Mouse (Mus musculus) MEL (cell line): ENCODE data around the gene Srpk3. TPM values are rescaled to one million over a fixed set of nuclear protein-coding genes. Genes with fewer than 3 reads are reported as not detected.

Source experiments
- DNase-seq: peaks from one replicate; pipeline ENCODE4 v3.0.0; 2011; ENCODE audit warnings: low read depth, low spot score
- H3K27ac ChIP-seq: 2 replicates; pipeline ENCODE4 v1.5.1; 2012; ENCODE audit warnings: low read depth, mild to moderate bottlenecking, control low read depth, low read length, moderate library complexity; ENCODE audit not compliant: control insufficient read depth
- H3K27me3 ChIP-seq, 2 experiments: fragments of 150-350 bp in 1 of 2; sonication (generic) in 1 of 2; 2 replicates each; pipeline ENCODE4 v1.6.1; 2012; ENCODE audit warnings: low read length in 2 of 2, mild to moderate bottlenecking in 2 of 2, improper control_type of control experiment in 1 of 2, moderate library complexity in 1 of 2; ENCODE audit not compliant: insufficient read depth in 2 of 2, control insufficient read depth in 1 of 2
- H3K36me3 ChIP-seq, 2 experiments: 2 replicates each; pipeline ENCODE4 v1.6.1; 2012 to 2014; ENCODE audit warnings: low read length in 2 of 2, improper control_type of control experiment in 1 of 2, inconsistent platforms in 1 of 2, mild to moderate bottlenecking in 1 of 2; ENCODE audit not compliant: insufficient read depth in 2 of 2, control insufficient read depth in 1 of 2
- H3K4me1 ChIP-seq, 2 experiments: fragments of 150-350 bp in 1 of 2; sonication (generic) in 1 of 2; 2 replicates each; pipeline ENCODE4 v1.6.1; 2012; ENCODE audit warnings: low read length in 2 of 2, improper control_type of control experiment in 1 of 2, mild to moderate bottlenecking in 1 of 2; ENCODE audit not compliant: insufficient read depth in 2 of 2, control insufficient read depth in 1 of 2
- H3K4me3 ChIP-seq, 2 experiments: fragments of 150-350 bp in 1 of 2; sonication (generic) in 1 of 2; 2 replicates each; pipeline ENCODE4 v1.5.1; 2012; ENCODE audit warnings: low read depth in 2 of 2, low read length in 2 of 2, mild to moderate bottlenecking in 2 of 2, moderate library complexity in 2 of 2, control low read depth in 1 of 2, improper control_type of control experiment in 1 of 2; ENCODE audit not compliant: control insufficient read depth in 1 of 2, insufficient read depth in 1 of 2
- H3K79me2 ChIP-seq: 2 replicates; pipeline ENCODE4 v1.6.1; 2012; ENCODE audit warnings: mild to moderate bottlenecking, low read length, moderate library complexity; ENCODE audit not compliant: control insufficient read depth, poor library complexity, insufficient read depth
- H3K9ac ChIP-seq: 2 replicates; pipeline ENCODE4 v1.6.1; 2012; ENCODE audit warnings: low read depth, mild to moderate bottlenecking, control low read depth, low read length, moderate library complexity; ENCODE audit not compliant: control insufficient read depth, poor library complexity, severe bottlenecking
- H3K9me3 ChIP-seq: fragments of 150-350 bp; sonication (generic); replicated peaks from 2 replicates; pipeline ENCODE4 v1.6.1; 2012; ENCODE audit warnings: mild to moderate bottlenecking, low read length, improper control_type of control experiment, moderate library complexity; ENCODE audit not compliant: insufficient read depth
- BHLHE40 ChIP-seq: IDR thresholded peaks from 2 replicates; pipeline ENCODE4 v1.6.1; 2012; ENCODE audit warnings: low read depth, mild to moderate bottlenecking, inconsistent platforms, low read length, improper control_type of control experiment, borderline replicate concordance
- E2F4 ChIP-seq: IDR thresholded peaks from 2 replicates; pipeline ENCODE4 v1.6.1; 2011; ENCODE audit warnings: low read depth, low read length, improper control_type of control experiment, borderline replicate concordance
- ELF1 ChIP-seq: IDR thresholded peaks from 2 replicates; pipeline ENCODE4 v1.6.1; 2014; ENCODE audit warnings: low read depth, mild to moderate bottlenecking, inconsistent platforms, low read length, improper control_type of control experiment, moderate library complexity
- EP300 ChIP-seq, 2 experiments: IDR thresholded peaks; 2 replicates each; pipeline ENCODE4 v1.6.1; 2011; ENCODE audit warnings: improper control_type of control experiment in 2 of 2, low read length in 2 of 2, low read depth in 1 of 2, mild to moderate bottlenecking in 1 of 2
- ETS1 ChIP-seq: IDR thresholded peaks from 2 replicates; pipeline ENCODE4 v1.6.1; 2012; ENCODE audit warnings: low read depth, mild to moderate bottlenecking, inconsistent platforms, low read length, improper control_type of control experiment, moderate library complexity
- GABPA ChIP-seq: IDR thresholded peaks from 2 replicates; pipeline ENCODE4 v1.6.1; 2012; ENCODE audit warnings: low read depth, mild to moderate bottlenecking, inconsistent platforms, low read length, improper control_type of control experiment, moderate library complexity
- GATA1 ChIP-seq: IDR thresholded peaks from 2 replicates; pipeline ENCODE4 v1.6.1; 2011; ENCODE audit warnings: low read depth, low read length, improper control_type of control experiment
- JUND ChIP-seq: IDR thresholded peaks from 2 replicates; pipeline ENCODE4 v1.6.1; 2011; ENCODE audit warnings: low read depth, mild to moderate bottlenecking, improper control_type of control experiment, low read length
- MAX ChIP-seq: IDR thresholded peaks from 2 replicates; pipeline ENCODE4 v1.6.1; 2011; ENCODE audit warnings: low read length, improper control_type of control experiment
- MAZ ChIP-seq: IDR thresholded peaks from 2 replicates; pipeline ENCODE4 v1.6.1; 2012; ENCODE audit warnings: low read depth, mild to moderate bottlenecking, inconsistent platforms, low read length, improper control_type of control experiment
- MEF2A ChIP-seq: IDR thresholded peaks from 2 replicates; pipeline ENCODE4 v1.6.1; 2014; ENCODE audit warnings: low read depth, mild to moderate bottlenecking, inconsistent platforms, low read length, improper control_type of control experiment; ENCODE audit not compliant: poor library complexity, insufficient replicate concordance, severe bottlenecking; ENCODE audit errors: extremely low read depth
- MXI1 ChIP-seq: IDR thresholded peaks from 2 replicates; pipeline ENCODE4 v1.6.1; 2011; ENCODE audit warnings: mild to moderate bottlenecking, low read depth, low read length, improper control_type of control experiment
- MYB ChIP-seq: IDR thresholded peaks from 2 replicates; pipeline ENCODE4 v1.6.1; 2011; ENCODE audit warnings: mild to moderate bottlenecking, low read depth, low read length, improper control_type of control experiment
- MYC ChIP-seq: IDR thresholded peaks from 2 replicates; pipeline ENCODE4 v1.6.1; 2011; ENCODE audit warnings: low read depth, mild to moderate bottlenecking, low read length, improper control_type of control experiment, moderate library complexity
- NELFE ChIP-seq: IDR thresholded peaks from 2 replicates; pipeline ENCODE4 v1.6.1; 2011; ENCODE audit warnings: low read depth, low read length, improper control_type of control experiment
- NRF1 ChIP-seq: IDR thresholded peaks from 2 replicates; pipeline ENCODE4 v1.6.1; 2014; ENCODE audit warnings: low read depth, mild to moderate bottlenecking, inconsistent platforms, low read length, improper control_type of control experiment, moderate library complexity; ENCODE audit not compliant: poor library complexity, insufficient read depth, severe bottlenecking
- POLR2A ChIP-seq, 2 experiments: IDR thresholded peaks; 2 replicates each; pipeline ENCODE4 v1.6.1; 2011 to 2012; ENCODE audit warnings: low read length in 2 of 2, mild to moderate bottlenecking in 2 of 2, control low read depth in 1 of 2, improper control_type of control experiment in 1 of 2, low read depth in 1 of 2, moderate library complexity in 1 of 2; ENCODE audit not compliant: control insufficient read depth in 1 of 2, insufficient read depth in 1 of 2, poor library complexity in 1 of 2
- POLR2AphosphoS5 ChIP-seq: IDR thresholded peaks from 2 replicates; pipeline ENCODE4 v1.6.1; 2012; ENCODE audit warnings: low read depth, borderline replicate concordance, mild to moderate bottlenecking, inconsistent platforms, low read length, moderate library complexity, mixed read lengths
- RAD21 ChIP-seq: IDR thresholded peaks from 2 replicates; pipeline ENCODE4 v1.6.1; 2011; ENCODE audit warnings: mild to moderate bottlenecking, low read depth, low read length, improper control_type of control experiment
- RCOR1 ChIP-seq: IDR thresholded peaks from 2 replicates; pipeline ENCODE4 v1.6.1; 2012; ENCODE audit warnings: low read depth, mild to moderate bottlenecking, inconsistent platforms, low read length, improper control_type of control experiment
- SIN3A ChIP-seq: IDR thresholded peaks from 2 replicates; pipeline ENCODE4 v1.6.1; 2012; ENCODE audit warnings: low read length, improper control_type of control experiment, inconsistent platforms
- SMC3 ChIP-seq: IDR thresholded peaks from 2 replicates; pipeline ENCODE4 v1.6.1; 2011; ENCODE audit warnings: low read depth, low read length, improper control_type of control experiment
- TAL1 ChIP-seq: IDR thresholded peaks from 2 replicates; pipeline ENCODE4 v1.6.1; 2012; ENCODE audit warnings: mild to moderate bottlenecking, inconsistent platforms, low read length, moderate library complexity, mixed read lengths
- TCF12 ChIP-seq: IDR thresholded peaks from 2 replicates; pipeline ENCODE4 v1.6.1; 2014; ENCODE audit warnings: low read depth, mild to moderate bottlenecking, inconsistent platforms, low read length, improper control_type of control experiment, moderate library complexity
- USF1 ChIP-seq: IDR thresholded peaks from 2 replicates; pipeline ENCODE4 v1.6.1; 2014; ENCODE audit warnings: low read depth, mild to moderate bottlenecking, inconsistent platforms, low read length, improper control_type of control experiment, moderate library complexity
- ZC3H11A ChIP-seq: IDR thresholded peaks from 2 replicates; pipeline ENCODE4 v1.6.1; 2012; ENCODE audit warnings: low read depth, mild to moderate bottlenecking, inconsistent platforms, low read length, improper control_type of control experiment
- ZKSCAN1 ChIP-seq: IDR thresholded peaks from 2 replicates; pipeline ENCODE4 v1.6.1; 2012; ENCODE audit warnings: low read depth, mild to moderate bottlenecking, inconsistent platforms, low read length, improper control_type of control experiment, moderate library complexity
- ZMIZ1 ChIP-seq: IDR thresholded peaks from 2 replicates; pipeline ENCODE4 v1.6.1; 2012; ENCODE audit warnings: low read depth, mild to moderate bottlenecking, inconsistent platforms, low read length, improper control_type of control experiment, moderate library complexity
- ZNF384 ChIP-seq: IDR thresholded peaks from 2 replicates; pipeline ENCODE4 v1.6.1; 2012; ENCODE audit warnings: low read depth, mild to moderate bottlenecking, inconsistent platforms, low read length, improper control_type of control experiment
- polyA plus RNA-seq, 2 experiments: library from polyadenylated mRNA; stranded (reverse) in 1 of 2; unstranded in 1 of 2; fragments of >175 nt in 1 of 2; fragments of >200 nt in 1 of 2; gene quantifications; 2 replicates each; pipeline versions ENCODE4 v1.2.1 to v1.2.4; 2012; ENCODE audit warnings: low replicate concordance in 2 of 2, low read depth in 1 of 2; ENCODE audit not compliant: insufficient read length in 2 of 2, insufficient read depth in 1 of 2, missing spikeins in 1 of 2
- total RNA-seq: library from RNA; depleted of rRNA; stranded (reverse); fragments of 300-350 nt; gene quantifications from 2 replicates; pipeline ENCODE4 v1.2.3, GENCODE M21; 2012

Gene Srpk3
- total and polyA plus RNA-seq, 3 experiments = 0.17 to 0.31 TPM; not detected in 1

GRCm38 (mm10) chrX:73815072-73815471, 40.9 kb downstream of the Srpk3 start:
- H3K36me3 ChIP-seq = peaks cover 0 to 11% of the 10 kb centered on the region in 2 experiments; a peak in 2 of 4 replicates
- H3K9ac ChIP-seq = no peak overlapping the region
- TF ChIP-seq ELF1 = no peak
- no peak for TF ChIP-seq POLR2A (IDR thresholded peaks at IDR 0.05; ENCODE audit: control insufficient read depth in 1 of 2, insufficient read depth in 1 of 2, low read depth in 1 of 2, low read length in 2 of 2, poor library complexity in 1 of 2)
- no peak for TF ChIP-seq E2F4
- TF ChIP-seq ZC3H11A = no peak
- no peak for TF ChIP-seq MYB
- TF ChIP-seq JUND = no peak
- TF ChIP-seq MAZ = no peak
- no peak for TF ChIP-seq SIN3A
- TF ChIP-seq ZKSCAN1 = no peak
- TF ChIP-seq NRF1 = no peak
- TF ChIP-seq MEF2A = no peak
- TF ChIP-seq ETS1 = no peak
- no peak for TF ChIP-seq POLR2AphosphoS5
- no peak for TF ChIP-seq RAD21
- H3K4me3 ChIP-seq = no peak overlapping the region
- H3K27ac ChIP-seq = no peak overlapping the region
- H3K9me3 ChIP-seq = no peaks in the 10 kb centered on the region
- peaks cover 2 to 13% of the 10 kb centered on the region in 2 experiments; a peak in 3 of 4 replicates for H3K4me1 ChIP-seq
- no peaks in the 10 kb centered on the region for H3K79me2 ChIP-seq
- no peaks in the 10 kb centered on the region for H3K27me3 ChIP-seq
- no peak for DNase-seq

- Histone ChIP-seq H3K9ac (no peak overlapping the region), H3K36me3 (peaks cover 0 to 11% of the 10 kb centered on the region in 2 experiments; a peak in 2 of 4 replicates), H3K4me3 (no peak overlapping the region), H3K27ac (no peak overlapping the region), H3K4me1 (peaks cover 2 to 13% of the 10 kb centered on the region in 2 experiments; a peak in 3 of 4 replicates), H3K79me2 (no peaks in the 10 kb centered on the region), H3K27me3 (no peaks in the 10 kb centered on the region), H3K9me3 (no peaks in the 10 kb centered on the region)
- DNase-seq = peak; percentile 69
- TF ChIP-seq MEF2A (peak; percentile 46; the same call in 1 of the 2 replicates), SIN3A (peak; percentile 46; the same call in 1 of the 2 replicates), TAL1 (peak; percentile 82), NELFE (no peak), USF1 (peak; percentile 51; the same call in 1 of the 2 replicates), SMC3 (no peak), TCF12 (peak; percentile 93), POLR2AphosphoS5 (no peak), GATA1 (peak; percentile 71), ZMIZ1 (no peak), MAX (peak; percentile 83), ELF1 (no peak), ZNF384 (no peak), POLR2A (IDR thresholded peaks at IDR 0.05; ENCODE audit: control insufficient read depth in 1 of 2, insufficient read depth in 1 of 2, low read depth in 1 of 2, low read length in 2 of 2, poor library complexity in 1 of 2) (no peak), ETS1 (peak; percentile 75), JUND (no peak), BHLHE40 (peak; percentile 95), RCOR1 (peak; percentile 69), MYC (peak; percentile 73; the same call in 1 of the 2 replicates), MXI1 (peak; percentile 54; the same call in 1 of the 2 replicates), ZKSCAN1 (no peak), EP300 (IDR thresholded peaks at IDR 0.05; ENCODE audit: low read depth in 1 of 2, low read length in 2 of 2) (peak; percentile 76 to 87), GABPA (no peak)
Measured at GRCm38 (mm10) chrX:73816596-73817314, 42.5 kb downstream of the Srpk3 start.
